Mouse (Mus musculus): Measurements from ENCODE around the gene Uck2. TPM values are rescaled to one million over a fixed set of nuclear protein-coding genes. Genes with fewer than 3 reads are reported as not detected.

Uck2 gene
- polyA plus RNA-seq, 1 experiment from 2014 or later, result 71.2 TPM

- Histone ChIP-seq H3K4me1 (ENCODE audit: control insufficient read depth, insufficient read depth, low read length) (no peaks in the 10 kb centered on the region), H3K27ac (ENCODE audit: low read depth, low read length) (no peak overlapping the region), H3K9ac (ENCODE audit: low read depth, low read length) (no peak overlapping the region), H3K4me3 (ENCODE audit: low read depth, low read length) (no peak overlapping the region), H3K4me2 (no peak overlapping the region), H3K27me3 (ENCODE audit: control insufficient read depth, insufficient read depth, low read length) (no peaks in the 10 kb centered on the region), H3K36me3 (ENCODE audit: control insufficient read depth, insufficient read depth, low read length) (no peaks in the 10 kb centered on the region), H3K9me3 (replicated peaks; ENCODE audit: control insufficient read depth, low read length) (no peaks in the 10 kb centered on the region)
- 74% methylated on average over 1 of the region's 1 CpGs for WGBS (ENCODE audit: insufficient replicate concordance)
- ATAC-seq (replicated peaks; ENCODE audit: insufficient number of reproducible peaks, low FRiP score, low TSS enrichment), result no peak
These were observed 80.7 kb downstream of the Uck2 start for GRCm38 (mm10) chr1:167204421-167204820.

DNA sequence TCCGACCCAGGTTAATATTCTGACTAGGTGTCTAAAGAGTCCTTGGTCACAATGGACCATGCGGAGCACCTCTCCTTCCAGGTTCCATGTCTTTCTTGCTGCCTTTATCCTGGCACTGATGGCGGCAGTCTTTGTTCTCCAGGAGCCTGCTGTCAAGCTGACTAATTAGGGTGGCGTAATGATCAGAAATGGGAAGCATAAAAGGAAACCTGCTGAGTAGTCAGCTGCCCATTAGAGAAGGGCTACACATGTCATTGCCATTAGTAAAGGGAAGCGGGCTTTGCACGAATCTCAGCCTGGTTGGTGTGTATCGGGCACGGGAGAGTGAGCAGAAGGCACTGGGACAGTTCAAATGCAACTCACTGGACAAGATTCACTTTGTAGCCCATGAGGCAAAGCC is 90.4 kb downstream of the Uck2 start:
- WGBS (ENCODE audit: insufficient replicate concordance), result 68% methylated on average over 8 of the region's 8 CpGs
- Histone ChIP-seq H3K4me3 (ENCODE audit: low read depth, low read length) (no peak overlapping the region), H3K4me1 (ENCODE audit: control insufficient read depth, insufficient read depth, low read length) (no peaks in the 10 kb centered on the region), H3K9ac (ENCODE audit: low read depth, low read length) (no peak overlapping the region), H3K27me3 (ENCODE audit: control insufficient read depth, insufficient read depth, low read length) (no peaks in the 10 kb centered on the region), H3K27ac (ENCODE audit: low read depth, low read length) (no peak overlapping the region), H3K9me3 (replicated peaks; ENCODE audit: control insufficient read depth, low read length) (no peaks in the 10 kb centered on the region), H3K4me2 (no peak overlapping the region), H3K36me3 (ENCODE audit: control insufficient read depth, insufficient read depth, low read length) (no peaks in the 10 kb centered on the region)
- ATAC-seq (replicated peaks; ENCODE audit: insufficient number of reproducible peaks, low FRiP score, low TSS enrichment), result no peak

DNA sequence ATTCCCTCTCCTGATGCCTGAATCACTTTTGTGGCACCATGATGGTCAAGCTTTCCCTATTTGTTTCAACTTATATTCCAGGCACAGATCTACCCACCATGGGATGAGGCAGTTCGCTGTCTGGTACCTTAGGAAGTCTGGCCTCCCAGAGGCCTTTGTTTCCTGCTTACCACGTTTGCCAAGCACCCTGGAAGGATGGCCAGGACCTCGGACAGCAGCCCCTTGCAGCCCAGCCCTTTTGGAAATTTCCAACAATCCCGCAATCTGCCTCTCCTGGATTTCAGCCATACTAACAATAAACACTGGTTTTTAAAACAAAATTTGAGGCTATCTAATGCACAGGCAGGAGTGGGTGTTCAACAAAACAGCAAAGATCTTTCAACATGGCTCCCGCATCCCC is 97.3 kb downstream of the Uck2 start:
- Histone ChIP-seq H3K4me3 (ENCODE audit: low read depth, low read length) (no peak overlapping the region), H3K9ac (ENCODE audit: low read depth, low read length) (no peak overlapping the region), H3K36me3 (ENCODE audit: control insufficient read depth, insufficient read depth, low read length) (no peaks in the 10 kb centered on the region), H3K9me3 (replicated peaks; ENCODE audit: control insufficient read depth, low read length) (no peaks in the 10 kb centered on the region), H3K27me3 (ENCODE audit: control insufficient read depth, insufficient read depth, low read length) (no peaks in the 10 kb centered on the region), H3K4me2 (no peak overlapping the region), H3K4me1 (ENCODE audit: control insufficient read depth, insufficient read depth, low read length) (no peaks in the 10 kb centered on the region), H3K27ac (ENCODE audit: low read depth, low read length) (no peak overlapping the region)
- 32% methylated on average over 5 of the region's 5 CpGs for WGBS (ENCODE audit: insufficient replicate concordance)
- no peak for ATAC-seq (replicated peaks; ENCODE audit: insufficient number of reproducible peaks, low FRiP score, low TSS enrichment)

DNA sequence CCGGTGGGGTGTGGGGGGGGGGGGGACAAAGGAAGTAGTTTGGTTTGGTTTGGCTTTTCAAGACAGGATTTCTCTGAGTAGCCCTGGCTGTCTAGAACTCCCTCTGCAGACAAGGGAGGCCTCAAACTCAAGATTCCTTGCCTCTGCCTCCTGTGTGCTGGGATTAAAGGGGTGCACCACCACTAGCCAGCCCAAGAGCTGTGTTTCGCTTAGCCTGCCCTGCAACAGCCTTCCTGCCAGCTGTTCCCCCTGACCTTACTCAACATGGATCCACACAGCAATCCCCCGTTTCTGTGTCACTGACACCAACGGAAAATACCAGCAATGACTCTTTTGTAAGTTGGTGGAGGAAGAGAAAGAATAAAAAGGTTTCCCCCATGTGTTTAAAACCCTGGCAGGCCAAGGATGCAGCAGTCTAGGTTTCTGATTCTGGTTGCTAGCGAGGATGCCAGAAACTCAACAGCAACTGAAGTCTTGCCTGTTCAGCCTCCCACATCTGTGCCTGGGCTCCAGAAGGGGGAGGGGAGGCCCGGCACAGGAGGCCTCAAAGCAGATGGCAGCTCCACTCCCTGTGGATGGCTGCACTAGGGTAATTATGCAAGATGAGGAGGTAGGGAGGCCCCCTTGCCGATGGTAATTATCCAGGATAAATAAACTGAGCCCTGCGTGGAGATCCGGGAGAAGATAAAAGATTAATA is 103.1 kb downstream of the Uck2 start:
- no peak overlapping the region for H3K4me2 ChIP-seq
- H3K27ac ChIP-seq (ENCODE audit: low read depth, low read length), result no peak overlapping the region
- ATAC-seq (replicated peaks; ENCODE audit: insufficient number of reproducible peaks, low FRiP score, low TSS enrichment), result no peak
- H3K27me3 ChIP-seq (ENCODE audit: control insufficient read depth, insufficient read depth, low read length), result no peaks in the 10 kb centered on the region
- WGBS (ENCODE audit: insufficient replicate concordance), result 29% methylated on average over 9 of the region's 9 CpGs
- no peaks in the 10 kb centered on the region for H3K36me3 ChIP-seq (ENCODE audit: control insufficient read depth, insufficient read depth, low read length)
- H3K9ac ChIP-seq (ENCODE audit: low read depth, low read length), result no peak overlapping the region
- H3K4me3 ChIP-seq (ENCODE audit: low read depth, low read length), result no peak overlapping the region
- no peaks in the 10 kb centered on the region for H3K9me3 ChIP-seq (replicated peaks; ENCODE audit: control insufficient read depth, low read length)
- no peaks in the 10 kb centered on the region for H3K4me1 ChIP-seq (ENCODE audit: control insufficient read depth, insufficient read depth, low read length)

Small RNA genes lying within 50 kb of the gene (microRNA-seq; reads per million reads assigned to microRNA genes)
- not detected for gene Mir6347 (ENCODE audit: borderline number of aligned reads)

Other genes with a start within 250 kb of the Uck2 start
- gene Tmco1, start 23.1 kb upstream of the Uck2 start, polyA plus RNA-seq (2014; fragmentation: Nextera tagmentation; extraction: Ambion mirVana), result 96.1 and 98.9 TPM in 2 replicates
- 35.6 and 35.7 TPM in 2 replicates for gene Aldh9a1, start 64.7 kb upstream of the Uck2 start, polyA plus RNA-seq (2014; fragmentation: Nextera tagmentation; extraction: Ambion mirVana)
- gene Mgst3, start 108.5 kb upstream of the Uck2 start, polyA plus RNA-seq (2014; fragmentation: Nextera tagmentation; extraction: Ambion mirVana), result 179 and 182 TPM in 2 replicates
- gene Lrrc52, start 181.5 kb upstream of the Uck2 start, polyA plus RNA-seq (2014; fragmentation: Nextera tagmentation; extraction: Ambion mirVana), result not detected in 2 replicates

Data from heart, embryonic 11.5 days (tissue).